Mouse (Mus musculus): ENCODE measurements at regions not wholly inside any gene's neighbourhood (a gene's known extent, or its start where the extent isn't known, plus 50 kb on each side); places are given as distances from the start of the nearest gene placed in this dataset.

DNA sequence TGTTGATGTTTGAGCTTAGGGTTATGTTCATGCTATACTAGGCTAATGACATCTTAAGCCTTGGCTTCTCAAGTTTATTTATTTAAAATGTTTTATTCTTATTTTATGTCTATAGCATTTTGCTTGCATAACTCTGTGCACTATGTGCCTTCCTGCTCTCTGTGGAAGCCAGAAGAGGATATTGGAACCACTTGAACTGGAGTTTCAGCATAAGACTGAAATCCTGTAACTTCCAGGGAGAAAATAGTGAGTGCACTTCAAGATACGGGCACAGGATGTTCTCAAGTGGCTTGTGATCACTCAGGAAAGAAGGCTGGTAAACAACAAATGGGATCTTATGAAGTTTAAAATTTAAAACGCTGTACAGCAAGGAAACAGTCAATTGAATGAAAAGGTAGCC lies 257.0 kb upstream of the Gm10131 start:
- TF ChIP-seq POLR2A (IDR thresholded peaks at IDR 0.05; ENCODE audit: low read depth, low read length) (no peak), CTCF (conservative IDR thresholded peaks at IDR 0.05; ENCODE audit: insufficient read depth, insufficient read length, low read depth, low read length) (no peak)
- no peaks in the 10 kb centered on the region for H3K4me1 ChIP-seq (ENCODE audit: control insufficient read depth, insufficient read depth, low read length)
- H3K4me3 ChIP-seq (ENCODE audit: insufficient read depth, low read depth, low read length) = no peak overlapping the region
- no peak for DNase-seq
- WGBS = 73% methylated on average over 2 of the region's 2 CpGs
- H3K27ac ChIP-seq (ENCODE audit: insufficient read depth, low read depth, low read length) = no peak overlapping the region
- H3K27me3 ChIP-seq (replicated peaks; ENCODE audit: control insufficient read depth, insufficient read depth, low read length) = no peaks in the 10 kb centered on the region
- no peaks in the 10 kb centered on the region for H3K36me3 ChIP-seq (ENCODE audit: control insufficient read depth, insufficient read depth, low read length)

DNA sequence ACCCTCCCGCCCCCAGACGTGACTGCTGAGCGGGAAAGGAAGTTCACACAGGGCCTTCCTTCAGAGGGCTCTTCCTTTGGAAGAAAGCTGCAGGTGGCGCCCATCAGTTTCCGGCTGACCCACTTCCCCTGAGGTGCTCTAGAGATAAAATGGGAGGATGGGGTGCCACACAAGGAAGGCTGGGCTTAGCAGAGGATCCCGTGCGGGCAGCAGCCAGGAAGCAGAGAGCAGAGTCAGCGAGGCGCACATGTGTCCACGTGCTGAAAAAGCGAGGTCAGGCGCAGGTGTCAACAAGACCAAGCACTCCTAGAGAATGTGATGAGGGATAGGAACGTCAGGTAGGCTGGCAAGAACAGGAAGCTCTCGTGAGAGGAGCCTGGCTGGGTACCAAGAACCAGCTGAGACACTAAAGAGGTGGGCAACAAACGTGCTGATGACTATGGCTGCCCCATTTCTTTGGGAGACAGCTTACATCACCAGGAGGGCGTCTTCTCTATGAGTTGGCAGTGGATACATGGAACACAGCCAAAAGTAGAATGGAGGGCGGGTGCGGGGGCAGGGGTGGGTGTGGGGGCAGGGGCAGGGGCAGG lies 253.0 kb upstream of the Gm10131 start:
- no peak overlapping the region for H3K4me3 ChIP-seq (ENCODE audit: insufficient read depth, low read depth, low read length)
- no peaks in the 10 kb centered on the region for H3K27me3 ChIP-seq (replicated peaks; ENCODE audit: control insufficient read depth, insufficient read depth, low read length)
- DNase-seq = no peak
- H3K27ac ChIP-seq (ENCODE audit: insufficient read depth, low read depth, low read length) = no peak overlapping the region
- no peaks in the 10 kb centered on the region for H3K36me3 ChIP-seq (ENCODE audit: control insufficient read depth, insufficient read depth, low read length)
- whole genome bisulfite sequencing = 70% methylated on average over 18 of the region's 18 CpGs
- no peaks in the 10 kb centered on the region for H3K4me1 ChIP-seq (ENCODE audit: control insufficient read depth, insufficient read depth, low read length)
- TF ChIP-seq CTCF (conservative IDR thresholded peaks at IDR 0.05; ENCODE audit: insufficient read depth, insufficient read length, low read depth, low read length) (no peak), POLR2A (IDR thresholded peaks at IDR 0.05; ENCODE audit: low read depth, low read length) (no peak)

DNA sequence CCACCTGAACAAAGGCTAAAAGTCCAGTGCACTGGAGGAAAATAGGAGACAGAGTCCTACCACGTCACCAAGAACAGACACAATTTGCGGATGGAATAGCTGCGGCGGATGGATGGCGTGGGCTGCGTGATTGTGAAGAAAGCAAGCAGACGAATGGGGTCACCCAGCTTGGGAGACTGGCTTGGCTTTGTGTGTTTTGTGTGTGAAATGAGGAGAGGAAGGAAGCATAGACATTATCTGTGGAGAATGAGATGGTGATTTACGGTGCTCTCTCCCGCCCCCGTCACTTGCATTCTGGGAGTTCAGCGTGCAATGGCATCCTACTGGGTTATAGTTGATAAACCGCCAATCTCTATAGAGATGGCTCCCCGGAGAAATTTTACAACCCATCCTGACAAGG lies 252.1 kb upstream of the Gm10131 start:
- H3K4me3 ChIP-seq (ENCODE audit: insufficient read depth, low read depth, low read length) = no peak overlapping the region
- no peaks in the 10 kb centered on the region for H3K36me3 ChIP-seq (ENCODE audit: control insufficient read depth, insufficient read depth, low read length)
- TF ChIP-seq CTCF (conservative IDR thresholded peaks at IDR 0.05; ENCODE audit: insufficient read depth, insufficient read length, low read depth, low read length) = no peak
- no peak for TF ChIP-seq POLR2A (IDR thresholded peaks at IDR 0.05; ENCODE audit: low read depth, low read length)
- no peaks in the 10 kb centered on the region for H3K27me3 ChIP-seq (replicated peaks; ENCODE audit: control insufficient read depth, insufficient read depth, low read length)
- 68% methylated on average over 13 of the region's 13 CpGs for WGBS
- DNase-seq = no peak
- no peaks in the 10 kb centered on the region for H3K4me1 ChIP-seq (ENCODE audit: control insufficient read depth, insufficient read depth, low read length)
- no peak overlapping the region for H3K27ac ChIP-seq (ENCODE audit: insufficient read depth, low read depth, low read length)

DNA sequence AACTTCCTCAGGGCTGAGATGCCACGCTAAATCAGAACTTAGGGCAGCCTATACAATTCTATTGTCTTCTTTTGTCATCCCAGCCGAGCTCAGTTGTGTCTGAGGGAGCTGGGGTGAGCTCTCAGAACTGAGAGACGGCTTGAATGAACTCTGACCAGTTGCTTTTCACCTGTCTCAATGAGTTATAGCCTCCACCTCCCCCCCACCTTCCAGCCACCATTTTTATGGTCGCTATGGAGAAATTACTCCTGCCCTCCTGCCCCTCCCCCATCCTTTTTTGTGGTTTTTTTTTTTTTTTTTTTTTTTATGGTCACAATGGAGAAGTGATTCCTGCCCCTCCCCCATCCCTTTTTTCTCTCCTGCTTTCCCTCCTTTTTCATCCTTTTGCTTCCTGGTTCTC lies 251.6 kb upstream of the Gm10131 start:
- Histone ChIP-seq H3K36me3 (ENCODE audit: control insufficient read depth, insufficient read depth, low read length) (no peaks in the 10 kb centered on the region), H3K4me1 (ENCODE audit: control insufficient read depth, insufficient read depth, low read length) (no peaks in the 10 kb centered on the region), H3K27ac (ENCODE audit: insufficient read depth, low read depth, low read length) (no peak overlapping the region), H3K27me3 (replicated peaks; ENCODE audit: control insufficient read depth, insufficient read depth, low read length) (no peaks in the 10 kb centered on the region), H3K4me3 (ENCODE audit: insufficient read depth, low read depth, low read length) (no peak overlapping the region)
- TF ChIP-seq POLR2A (IDR thresholded peaks at IDR 0.05; ENCODE audit: low read depth, low read length) = no peak
- no peak for TF ChIP-seq CTCF (conservative IDR thresholded peaks at IDR 0.05; ENCODE audit: insufficient read depth, insufficient read length, low read depth, low read length)
- no peak for DNase-seq
- 49% methylated on average over 4 of the region's 4 CpGs for WGBS

DNA sequence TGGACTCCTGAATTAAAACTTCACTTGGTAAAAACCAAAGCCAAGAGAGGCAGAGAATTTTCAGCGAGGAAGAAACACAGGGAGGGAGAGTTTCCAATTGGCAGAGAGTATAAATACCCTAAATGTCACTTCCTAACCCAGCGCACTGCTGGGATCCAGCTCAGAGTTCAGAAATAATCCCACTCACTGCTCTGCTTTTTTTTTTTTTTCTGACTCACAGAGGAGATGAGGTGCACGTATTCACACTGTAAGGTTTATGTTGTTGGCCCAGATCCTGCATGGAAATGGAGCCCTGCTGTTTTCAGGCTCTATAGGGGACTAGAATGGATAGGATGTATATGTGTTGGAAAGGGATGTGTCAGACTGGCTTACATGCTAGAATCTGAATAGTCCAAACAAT lies 249.8 kb upstream of the Gm10131 start:
- TF ChIP-seq CTCF (conservative IDR thresholded peaks at IDR 0.05; ENCODE audit: insufficient read depth, insufficient read length, low read depth, low read length) = no peak
- no peak for TF ChIP-seq POLR2A (IDR thresholded peaks at IDR 0.05; ENCODE audit: low read depth, low read length)
- H3K27me3 ChIP-seq (replicated peaks; ENCODE audit: control insufficient read depth, insufficient read depth, low read length) = no peaks in the 10 kb centered on the region
- H3K27ac ChIP-seq (ENCODE audit: insufficient read depth, low read depth, low read length) = no peak overlapping the region
- no peak for DNase-seq
- no peaks in the 10 kb centered on the region for H3K36me3 ChIP-seq (ENCODE audit: control insufficient read depth, insufficient read depth, low read length)
- no peaks in the 10 kb centered on the region for H3K4me1 ChIP-seq (ENCODE audit: control insufficient read depth, insufficient read depth, low read length)
- WGBS = 85% methylated on average over 3 of the region's 3 CpGs
- no peak overlapping the region for H3K4me3 ChIP-seq (ENCODE audit: insufficient read depth, low read depth, low read length)

DNA sequence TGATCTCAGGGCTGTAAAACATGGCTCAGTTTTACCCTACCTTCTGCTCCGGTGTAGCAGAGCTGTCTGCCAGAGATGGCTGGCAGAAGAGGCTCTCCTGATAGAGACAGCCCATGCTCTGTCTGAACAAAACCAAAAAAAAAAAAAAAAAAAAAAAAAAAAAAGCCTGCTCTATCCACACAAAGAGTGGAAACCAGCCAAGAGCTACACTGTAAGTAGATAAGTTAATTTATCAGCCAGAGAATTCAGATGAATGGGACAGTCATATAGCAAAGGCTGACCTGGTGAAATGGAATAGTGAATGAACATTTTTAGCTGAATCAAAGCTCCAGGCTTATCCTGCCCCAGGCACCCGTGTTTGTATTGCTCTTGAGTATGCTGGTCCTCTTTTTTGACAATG lies 248.2 kb upstream of the Gm10131 start:
- no peaks in the 10 kb centered on the region for H3K4me1 ChIP-seq (ENCODE audit: control insufficient read depth, insufficient read depth, low read length)
- no peak for DNase-seq
- H3K36me3 ChIP-seq (ENCODE audit: control insufficient read depth, insufficient read depth, low read length) = no peaks in the 10 kb centered on the region
- WGBS = 63% methylated on average over 2 of the region's 2 CpGs
- H3K4me3 ChIP-seq (ENCODE audit: insufficient read depth, low read depth, low read length) = no peak overlapping the region
- TF ChIP-seq CTCF (conservative IDR thresholded peaks at IDR 0.05; ENCODE audit: insufficient read depth, insufficient read length, low read depth, low read length) = no peak
- no peak for TF ChIP-seq POLR2A (IDR thresholded peaks at IDR 0.05; ENCODE audit: low read depth, low read length)
- no peak overlapping the region for H3K27ac ChIP-seq (ENCODE audit: insufficient read depth, low read depth, low read length)
- H3K27me3 ChIP-seq (replicated peaks; ENCODE audit: control insufficient read depth, insufficient read depth, low read length) = no peaks in the 10 kb centered on the region

DNA sequence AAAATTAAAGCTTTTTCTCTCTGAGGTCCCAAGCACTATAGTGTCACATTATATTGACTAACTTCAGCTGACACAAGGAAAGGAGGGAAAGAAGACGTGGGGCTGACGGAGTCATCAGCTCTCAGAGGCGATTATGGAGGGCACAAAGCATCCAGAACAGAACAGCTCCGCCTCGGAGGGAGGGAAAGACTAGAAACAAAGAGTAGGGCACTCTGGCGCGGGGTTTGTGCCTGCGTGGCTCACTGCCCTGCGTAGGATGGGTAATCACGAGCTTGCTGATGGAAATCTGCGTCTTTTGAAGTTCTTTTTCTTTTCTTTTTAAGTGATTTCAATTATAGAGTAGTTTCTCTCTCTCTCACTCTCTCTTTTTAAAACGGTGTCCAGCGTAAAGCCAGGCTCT lies 243.5 kb upstream of the Gm10131 start:
- no peak overlapping the region for H3K4me3 ChIP-seq (ENCODE audit: insufficient read depth, low read depth, low read length)
- H3K36me3 ChIP-seq (ENCODE audit: control insufficient read depth, insufficient read depth, low read length) = no peaks in the 10 kb centered on the region
- DNase-seq = no peak
- WGBS = 51% methylated on average over 13 of the region's 13 CpGs
- no peaks in the 10 kb centered on the region for H3K4me1 ChIP-seq (ENCODE audit: control insufficient read depth, insufficient read depth, low read length)
- TF ChIP-seq POLR2A (IDR thresholded peaks at IDR 0.05; ENCODE audit: low read depth, low read length) (no peak), CTCF (conservative IDR thresholded peaks at IDR 0.05; ENCODE audit: insufficient read depth, insufficient read length, low read depth, low read length) (no peak)
- H3K27ac ChIP-seq (ENCODE audit: insufficient read depth, low read depth, low read length) = no peak overlapping the region
- H3K27me3 ChIP-seq (replicated peaks; ENCODE audit: control insufficient read depth, insufficient read depth, low read length) = no peaks in the 10 kb centered on the region
